In genomic region chr12:52224954-52225353, GRCm38 (mm10) we compare ENCODE assay signal across 32 mouse cellular contexts.
"Had no signal": no experiment of that assay in that cellular context is flagged by ENCODE, and none has a peak within 500 bp of the region (broad histone marks: within the 10 kb centered on the region; RNA-seq: fewer than 3 reads in every experiment).

No protein-coding gene starts in this region.

- H3K9me3 ChIP-seq: limb, embryonic 10.5 days; limb, embryonic 12.5 days; limb, embryonic 13.5 days; limb, embryonic 15.5 days; liver, embryonic 12.5 days; liver, embryonic 13.5 days; liver, embryonic 15.5 days; lung, embryonic 15.5 days; megakaryocyte, embryonic 14.5 days; midbrain, embryonic 10.5 days; midbrain, embryonic 12.5 days; midbrain, embryonic 13.5 days; midbrain, embryonic 15.5 days; neural tube, embryonic 12.5 days had no signal

- H3K4me2 ChIP-seq: limb, embryonic 12.5 days; limb, embryonic 13.5 days; limb, embryonic 15.5 days; liver, embryonic 11.5 days; liver, embryonic 12.5 days; liver, embryonic 13.5 days; liver, embryonic 15.5 days; lung, embryonic 14.5 days; lung, embryonic 15.5 days; midbrain, embryonic 11.5 days; midbrain, embryonic 12.5 days; midbrain, embryonic 13.5 days; midbrain, embryonic 15.5 days; neural tube, embryonic 12.5 days had no signal

- H3K36me3 ChIP-seq: limb, embryonic 10.5 days; limb, embryonic 12.5 days; limb, embryonic 13.5 days; limb, embryonic 15.5 days; liver, embryonic 12.5 days; liver, embryonic 13.5 days; liver, embryonic 15.5 days; lung, embryonic 15.5 days; midbrain, embryonic 10.5 days; midbrain, embryonic 12.5 days; midbrain, embryonic 13.5 days; midbrain, embryonic 15.5 days; neural tube, embryonic 12.5 days had no signal

- H3K4me3 ChIP-seq: limb, embryonic 10.5 days; limb, embryonic 12.5 days; limb, embryonic 13.5 days; limb, embryonic 15.5 days; liver, embryonic 12.5 days; liver, embryonic 13.5 days; liver, embryonic 15.5 days; lung, embryonic 15.5 days; megakaryocyte, embryonic 14.5 days; midbrain, embryonic 10.5 days; midbrain, embryonic 12.5 days; midbrain, embryonic 13.5 days; midbrain, embryonic 15.5 days; myocyte; neural tube, embryonic 12.5 days had no signal

- H3K9ac ChIP-seq: limb, embryonic 12.5 days; limb, embryonic 13.5 days; limb, embryonic 15.5 days; liver, embryonic 12.5 days; liver, embryonic 13.5 days; liver, embryonic 14.5 days; liver, embryonic 15.5 days; liver, postnatal 0 days; lung, embryonic 14.5 days; lung, embryonic 15.5 days; midbrain, embryonic 12.5 days; midbrain, embryonic 13.5 days; midbrain, embryonic 15.5 days; neural tube, embryonic 12.5 days had no signal

- DNase-seq: left cerebral cortex, postnatal 4 days; liver; liver, embryonic 13.5 days; liver, postnatal 0 days; lung, adult 18-20 months; lung, adult 2 months; lung, embryonic 14.5 days; lung, postnatal 10 days; lung, postnatal 14 days; lung, postnatal 36 days; lung, postnatal 4 days; midbrain, embryonic 14.5 days had no signal

- H3K27me3 ChIP-seq: limb, embryonic 12.5 days; limb, embryonic 13.5 days; limb, embryonic 15.5 days; liver, embryonic 12.5 days; liver, embryonic 13.5 days; liver, embryonic 15.5 days; lung, embryonic 15.5 days; megakaryocyte, embryonic 14.5 days; midbrain, embryonic 12.5 days; midbrain, embryonic 13.5 days; midbrain, embryonic 15.5 days; neural tube, embryonic 12.5 days had no signal

- H3K27ac ChIP-seq: limb, embryonic 10.5 days; limb, embryonic 12.5 days; limb, embryonic 13.5 days; limb, embryonic 15.5 days; liver, embryonic 12.5 days; liver, embryonic 13.5 days; liver, embryonic 14.5 days; liver, embryonic 15.5 days; lung, embryonic 15.5 days; macrophage; midbrain, embryonic 10.5 days; midbrain, embryonic 12.5 days; midbrain, embryonic 13.5 days; midbrain, embryonic 15.5 days; neural tube, embryonic 12.5 days had no signal

- H3K4me1 ChIP-seq: limb, embryonic 10.5 days; limb, embryonic 12.5 days; limb, embryonic 13.5 days; limb, embryonic 15.5 days; liver, embryonic 12.5 days; liver, embryonic 13.5 days; liver, embryonic 15.5 days; lung, embryonic 15.5 days; midbrain, embryonic 10.5 days; midbrain, embryonic 12.5 days; midbrain, embryonic 13.5 days; midbrain, embryonic 15.5 days; neural tube, embryonic 12.5 days had no signal

- ATAC-seq: liver, embryonic 12.5 days; liver, postnatal 0 days; lung, postnatal 0 days; midbrain, embryonic 13.5 days; midbrain, embryonic 15.5 days; midbrain, embryonic 16.5 days had no signal
